Mouse (Mus musculus) heart, adult 2 months (tissue): ENCODE results near the gene Cilp.

Experiments used
- CTCF ChIP-seq: fragments of 200-600 bp; IDR thresholded peaks from 2 replicates; pipeline ENCODE4 v1.8.1; 2022; ENCODE audit warnings: antibody characterized with exemption, mild to moderate bottlenecking, moderate library complexity
- EP300 ChIP-seq: fragments of 200-500 bp; IDR thresholded peaks from 2 replicates; pipeline ENCODE4 v1.6.1; 2011; ENCODE audit warnings: low read depth, low read length, control low read depth; ENCODE audit not compliant: insufficient read depth
- POLR2A ChIP-seq: fragments of 200-500 bp; IDR thresholded peaks from 2 replicates; pipeline ENCODE4 v1.6.1; 2011; ENCODE audit warnings: mild to moderate bottlenecking, low read depth, low read length, control low read depth; ENCODE audit not compliant: insufficient read depth

- TF ChIP-seq POLR2A (no peak), CTCF (no peak), EP300 (no peak)
These were observed 13.0 kb upstream of the Cilp start for GRCm38 (mm10) chr9:65252026-65252425.
